Mouse (Mus musculus): ENCODE results near the gene F2rl1. TPM values are rescaled to one million over a fixed set of nuclear protein-coding genes. Genes with fewer than 3 reads are reported as not detected.

F2rl1 gene
- 10 to 100 TPM; 19.5 to 33.7 TPM for polyA plus RNA-seq (2017; shearing (Covaris generic))

GRCm38 (mm10) chr13:95524674-95525491 lies at the start of gene F2rl1:
TSS of gene F2rl1 (minus strand) at chr13:95525227.

DNA sequence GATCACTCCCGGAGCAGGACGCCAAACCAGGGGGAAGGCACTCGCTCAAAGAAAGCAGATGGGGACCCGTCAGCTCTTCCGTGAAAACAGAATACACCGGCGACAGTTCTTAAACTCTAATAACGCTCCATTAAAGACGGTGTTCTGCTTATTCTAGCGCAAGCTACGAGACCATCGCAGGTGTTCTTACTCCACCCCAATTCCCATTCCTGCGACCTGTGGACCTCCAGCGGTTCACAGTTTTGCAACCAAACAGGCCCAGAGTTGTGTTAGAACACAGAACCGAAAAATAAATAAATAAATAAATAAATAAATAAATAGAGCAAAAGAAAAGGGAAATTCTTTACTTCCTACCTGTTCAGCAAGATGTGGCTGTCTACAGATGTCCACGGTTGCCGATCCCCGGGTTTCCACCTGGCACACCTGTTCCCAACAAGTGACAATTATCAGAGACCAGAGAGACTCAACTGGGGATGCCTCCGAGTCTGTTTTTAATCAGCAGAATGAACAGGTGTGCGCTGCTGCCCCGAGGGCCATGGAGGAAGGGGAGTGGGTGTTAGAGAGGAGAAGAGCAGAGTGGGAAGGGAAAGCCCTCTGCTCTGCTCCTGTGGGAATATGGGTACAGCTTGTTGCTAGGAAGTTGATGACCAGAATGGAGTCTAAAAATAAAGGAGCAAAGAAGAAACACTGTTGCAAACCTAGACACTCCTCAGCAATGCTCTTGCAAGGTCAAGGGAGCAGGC lies 46.2 kb downstream of the F2rl1 start, which contains the start of gene S100z:
Gene S100z (minus strand): TSS at position 51 of the 743 bp plus-strand sequence.

Other genes starting within 250 kb of the F2rl1 start
- gene Zbed3, start 201.6 kb downstream of the F2rl1 start, polyA plus RNA-seq (2017; shearing (Covaris generic)) = 1 to 10 TPM; 5.5 to 6.7 TPM
- 10 to 100 TPM; 49.4 to 49.7 TPM for gene Aggf1, start 149.9 kb downstream of the F2rl1 start, polyA plus RNA-seq (2017; shearing (Covaris generic))
- under 1 TPM in 1 of 2 experiments, not detected in 1; 0.38 TPM for gene Crhbp, start 80.3 kb downstream of the F2rl1 start, polyA plus RNA-seq (2017; shearing (Covaris generic))
- not detected for gene S100z, start 46.5 kb downstream of the F2rl1 start, polyA plus RNA-seq (2017; shearing (Covaris generic))
- 10 to 100 TPM; 73.3 to 97.4 TPM for gene F2r, start 93.3 kb upstream of the F2rl1 start, polyA plus RNA-seq (2017; shearing (Covaris generic))
- 1 to 10 TPM; 6.5 to 7.3 TPM for gene F2rl2, start 171.6 kb upstream of the F2rl1 start, polyA plus RNA-seq (2017; shearing (Covaris generic))